Mouse (Mus musculus): Measurements from ENCODE around the gene Snx29. TPM values are rescaled to one million over a fixed set of nuclear protein-coding genes. Genes with fewer than 3 reads are reported as not detected.
A peak's percentile ranks its signal among the peaks of the same experiment; 100 is the strongest.
"Not testable (repeated sequence)": the region's sequence is repeated elsewhere in the genome, so short reads cannot be mapped to it uniquely, and the experiment has no call there.

Snx29 gene
- polyA plus RNA-seq, 1 experiment from 2014 or later, result 14.2 TPM

DNA sequence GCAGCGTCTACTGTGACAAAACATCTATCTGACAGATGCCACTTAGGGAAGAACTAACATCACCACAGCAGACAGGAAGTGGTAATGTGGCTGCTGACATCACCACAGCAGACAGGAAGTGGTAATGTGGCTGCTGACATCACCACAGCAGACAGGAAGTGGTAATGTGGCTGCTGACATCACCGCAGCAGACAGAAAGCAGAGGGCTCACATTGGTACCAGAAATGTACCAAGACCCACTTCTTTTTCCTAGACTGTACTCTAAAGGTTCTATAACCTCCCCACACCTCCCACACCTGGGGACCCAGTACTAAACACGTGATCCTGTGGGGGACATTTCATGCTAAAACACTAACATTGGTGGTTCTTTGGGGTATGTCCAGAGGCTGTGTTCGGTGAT lies 126.0 kb downstream of the Snx29 start:
- H3K27me3 ChIP-seq; ATAC-seq (ENCODE audit: insufficient number of reproducible peaks, low FRiP score, low TSS enrichment, low read depth); H3K4me2 ChIP-seq (replicated peaks); H3K9me3 ChIP-seq (replicated peaks); H3K27ac ChIP-seq (replicated peaks); H3K4me3 ChIP-seq (replicated peaks); H3K4me1 ChIP-seq; H3K9ac ChIP-seq: not testable (repeated sequence)
- WGBS, result 88% methylated on average over 4 of the region's 4 CpGs
- H3K36me3 ChIP-seq, result peaks cover 24% of the 10 kb centered on the region

DNA sequence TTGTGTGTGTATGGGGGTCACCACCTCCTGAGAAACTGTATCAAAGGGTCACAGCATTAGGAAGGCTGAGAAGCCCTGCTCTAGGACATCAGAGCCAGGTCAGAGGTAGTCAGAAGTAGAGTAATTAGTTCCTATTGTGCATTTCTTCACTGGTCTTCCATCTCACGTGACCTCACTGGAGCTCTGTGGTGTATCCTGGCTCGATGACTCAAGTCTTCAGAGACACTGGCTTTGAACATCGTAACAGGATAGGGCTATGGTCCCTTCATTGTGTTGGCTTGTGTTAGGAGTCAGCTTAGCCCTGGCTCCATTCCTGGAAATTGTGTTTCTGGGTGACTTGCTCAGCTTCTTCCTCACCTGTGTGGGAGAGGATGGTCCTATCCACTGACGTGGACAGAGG lies 126.6 kb downstream of the Snx29 start:
- Histone ChIP-seq H3K27ac (replicated peaks) (no peak overlapping the region), H3K9ac (no peak overlapping the region), H3K27me3 (no peaks in the 10 kb centered on the region), H3K9me3 (replicated peaks) (no peaks in the 10 kb centered on the region), H3K4me2 (replicated peaks) (no peak overlapping the region), H3K4me3 (replicated peaks) (no peak overlapping the region), H3K4me1 (peaks cover 3% of the 10 kb centered on the region; the same call in 1 of the 2 replicates), H3K36me3 (peaks cover 30% of the 10 kb centered on the region)
- WGBS, result 73% methylated on average over 4 of the region's 4 CpGs
- no peak for ATAC-seq (ENCODE audit: insufficient number of reproducible peaks, low FRiP score, low TSS enrichment, low read depth)

DNA sequence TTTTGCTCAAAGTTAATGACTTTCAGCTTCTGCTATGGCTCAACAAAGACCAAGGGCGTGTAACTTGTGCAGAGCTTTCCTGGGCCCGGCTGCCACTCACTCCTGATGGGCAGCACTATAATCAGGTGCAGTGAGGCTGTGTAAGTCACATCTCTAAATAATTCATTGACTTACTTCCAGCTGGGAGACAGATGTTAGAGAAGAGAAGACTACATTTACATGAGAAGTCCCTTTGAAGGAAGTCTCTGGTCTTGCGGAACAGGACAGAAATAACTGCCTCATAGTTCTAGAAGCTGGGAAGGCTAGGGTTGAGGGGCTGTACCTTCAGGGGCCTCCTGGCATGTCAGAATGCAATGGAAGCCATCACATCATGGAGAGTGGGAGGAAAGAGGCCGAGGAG lies 127.9 kb downstream of the Snx29 start:
- no peak overlapping the region for H3K4me2 ChIP-seq (replicated peaks)
- no peak for ATAC-seq (ENCODE audit: insufficient number of reproducible peaks, low FRiP score, low TSS enrichment, low read depth)
- no peak overlapping the region for H3K4me3 ChIP-seq (replicated peaks)
- WGBS, result 44% methylated on average over 4 of the region's 4 CpGs
- H3K27ac ChIP-seq (replicated peaks), result no peak overlapping the region; the same call in 1 of the 2 replicates
- H3K4me1 ChIP-seq, result peaks cover 3% of the 10 kb centered on the region; the same call in 1 of the 2 replicates
- no peak overlapping the region for H3K9ac ChIP-seq
- H3K27me3 ChIP-seq, result no peaks in the 10 kb centered on the region
- no peaks in the 10 kb centered on the region for H3K9me3 ChIP-seq (replicated peaks)
- peaks cover 32% of the 10 kb centered on the region for H3K36me3 ChIP-seq

DNA sequence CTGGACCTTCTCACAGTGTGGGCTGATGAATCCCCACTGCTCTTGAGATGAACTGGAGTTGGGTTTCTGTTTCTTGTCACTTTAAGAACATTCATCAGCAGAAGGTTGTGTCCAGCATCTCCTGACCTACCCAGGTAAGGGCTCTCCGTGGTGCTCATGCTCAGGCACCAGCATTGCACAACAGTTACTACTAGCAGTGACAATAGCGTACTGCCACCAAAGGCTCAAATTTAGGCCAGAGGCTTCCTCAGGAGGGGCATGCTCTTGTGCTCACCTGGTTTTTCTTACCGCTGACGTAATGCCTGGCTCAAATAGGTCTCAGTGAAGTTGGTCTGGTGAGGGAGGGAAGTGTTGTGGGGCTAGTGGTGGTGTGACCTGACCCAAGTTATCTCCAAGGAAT lies 132.2 kb downstream of the Snx29 start:
- no peak overlapping the region for H3K27ac ChIP-seq (replicated peaks)
- no peaks in the 10 kb centered on the region for H3K9me3 ChIP-seq (replicated peaks)
- no peak overlapping the region for H3K9ac ChIP-seq
- 97% methylated on average over 4 of the region's 4 CpGs for WGBS
- peaks cover 28% of the 10 kb centered on the region for H3K36me3 ChIP-seq
- ATAC-seq (ENCODE audit: insufficient number of reproducible peaks, low FRiP score, low TSS enrichment, low read depth), result no peak
- H3K4me3 ChIP-seq (replicated peaks), result no peak overlapping the region
- H3K27me3 ChIP-seq, result no peaks in the 10 kb centered on the region
- H3K4me2 ChIP-seq (replicated peaks), result no peak overlapping the region
- H3K4me1 ChIP-seq, result peaks cover 3% of the 10 kb centered on the region; the same call in 1 of the 2 replicates

DNA sequence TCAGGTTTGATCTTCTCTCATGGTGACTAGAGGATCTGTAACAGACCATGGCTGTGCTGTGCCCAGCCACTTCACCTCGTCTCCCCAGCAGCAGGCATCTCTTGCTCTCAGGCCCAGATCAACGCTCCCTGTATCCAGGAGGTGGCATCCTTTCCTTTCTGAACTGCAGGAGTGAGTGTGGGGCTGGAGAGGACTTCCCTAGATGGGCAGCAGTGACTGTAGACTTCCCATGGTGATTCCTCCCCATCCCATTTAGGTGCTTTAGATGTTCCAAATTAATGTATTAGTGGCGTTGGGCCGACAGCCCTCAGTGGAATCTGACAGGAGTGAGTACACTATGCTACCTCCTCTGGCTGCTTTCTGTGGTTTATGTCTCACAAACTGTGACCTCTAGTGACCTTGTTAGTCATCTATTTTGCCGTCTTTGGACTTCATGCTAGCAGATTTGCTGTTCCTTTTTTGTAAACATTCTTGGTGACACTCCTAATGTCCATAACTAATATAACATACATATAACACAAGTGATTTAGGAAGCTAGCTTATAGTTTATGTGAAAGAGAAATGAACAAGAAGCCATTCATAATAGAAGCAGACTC lies 132.9 kb downstream of the Snx29 start:
- Histone ChIP-seq H3K9me3 (replicated peaks) (no peaks in the 10 kb centered on the region), H3K4me3 (replicated peaks) (no peak overlapping the region), H3K4me1 (peaks cover 5% of the 10 kb centered on the region), H3K4me2 (replicated peaks) (no peak overlapping the region), H3K9ac (no peak overlapping the region), H3K27ac (replicated peaks) (0 out of 2 replicates have a peak overlapping the region, but pooled peaks have one; percentile 22), H3K27me3 (no peaks in the 10 kb centered on the region), H3K36me3 (peaks cover 28% of the 10 kb centered on the region)
- 72% methylated on average over 5 of the region's 5 CpGs for WGBS
- no peak for ATAC-seq (ENCODE audit: insufficient number of reproducible peaks, low FRiP score, low TSS enrichment, low read depth)

DNA sequence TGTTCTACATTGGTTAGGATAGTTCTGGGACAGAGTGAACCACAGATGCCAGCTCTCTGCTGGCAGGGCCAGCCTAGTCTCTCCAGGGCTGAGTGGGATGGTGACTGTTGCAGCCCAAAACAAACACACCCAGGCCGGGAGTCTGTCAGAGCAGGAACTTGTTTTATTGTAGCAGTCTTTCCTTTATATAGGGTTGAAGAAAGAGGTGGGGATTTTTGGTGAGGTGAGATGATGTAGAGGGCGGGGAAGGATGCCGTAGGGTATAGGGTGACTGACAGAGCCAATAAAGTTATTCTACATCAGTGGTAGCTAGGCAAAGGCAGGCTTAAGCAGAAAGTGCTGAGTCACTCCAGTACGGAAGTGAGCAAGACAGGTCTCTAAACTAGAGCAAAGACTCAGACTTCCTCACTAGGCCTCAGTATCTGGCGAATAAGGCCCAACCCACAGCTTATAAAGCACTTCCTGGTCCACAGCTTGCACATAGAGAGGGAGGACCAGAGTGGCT lies 133.5 kb downstream of the Snx29 start:
- ATAC-seq (ENCODE audit: insufficient number of reproducible peaks, low FRiP score, low TSS enrichment, low read depth), result no peak
- Histone ChIP-seq H3K4me1 (peaks cover 8% of the 10 kb centered on the region), H3K9me3 (replicated peaks) (no peaks in the 10 kb centered on the region), H3K36me3 (peaks cover 28% of the 10 kb centered on the region), H3K27me3 (no peaks in the 10 kb centered on the region), H3K9ac (no peak overlapping the region), H3K4me3 (replicated peaks) (no peak overlapping the region), H3K4me2 (replicated peaks) (no peak overlapping the region), H3K27ac (replicated peaks) (no peak overlapping the region)
- WGBS, result 84% methylated on average over 5 of the region's 5 CpGs

DNA sequence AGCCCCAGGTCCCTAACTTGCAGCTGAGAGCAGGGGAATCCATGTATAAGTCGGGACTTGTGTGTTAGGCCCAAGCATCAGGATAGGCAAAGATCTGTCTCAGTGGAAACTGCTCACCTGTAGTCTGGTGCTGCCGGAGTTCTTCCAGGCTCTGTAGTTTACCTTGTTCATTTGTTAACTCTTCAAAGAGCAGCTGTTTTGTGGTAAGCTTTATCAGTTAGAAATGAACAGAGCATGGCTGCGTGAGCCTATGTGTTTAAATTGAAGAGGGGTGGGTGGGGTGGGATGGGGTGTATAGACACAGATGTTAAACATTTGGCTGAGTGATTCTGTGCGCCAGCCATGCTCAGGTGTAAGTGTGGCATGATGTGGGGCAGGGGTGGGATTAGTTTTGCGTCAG lies 134.4 kb downstream of the Snx29 start:
- ATAC-seq (ENCODE audit: insufficient number of reproducible peaks, low FRiP score, low TSS enrichment, low read depth), result no peak

DNA sequence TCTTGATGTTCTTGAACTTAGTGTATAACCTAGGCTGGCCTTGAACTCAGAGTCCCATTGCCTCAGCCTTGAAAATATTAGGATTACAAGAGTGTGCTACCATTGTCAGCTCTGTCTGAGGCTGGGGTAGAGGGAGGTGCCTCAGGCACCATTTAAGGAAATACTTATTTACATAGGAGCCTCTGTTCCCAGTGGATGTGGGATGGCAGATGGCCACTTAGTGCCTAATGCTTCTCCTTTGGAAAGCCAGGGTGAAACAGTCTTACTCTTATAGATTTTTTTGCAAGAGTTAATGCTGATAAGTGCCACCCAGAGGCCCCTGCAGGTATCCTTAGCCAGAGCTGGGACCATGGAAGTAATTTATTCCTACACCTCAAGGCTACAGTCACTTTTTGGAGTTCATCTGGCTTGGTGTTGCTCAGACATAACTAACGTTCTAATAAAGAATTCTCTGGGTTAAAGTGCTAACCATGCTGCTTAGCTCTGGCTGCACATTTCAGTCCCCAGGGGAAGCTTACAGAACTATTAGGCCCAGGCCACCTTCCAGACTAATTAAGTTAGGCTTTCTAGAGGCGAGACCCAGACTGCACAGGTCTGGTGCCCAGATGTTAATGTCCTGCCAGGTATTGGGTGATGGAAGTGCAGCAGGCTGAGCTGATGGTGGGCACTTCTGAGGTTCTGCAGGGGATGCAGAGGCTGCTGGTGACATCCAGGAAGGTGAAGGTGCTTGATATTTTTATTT lies 135.1 kb downstream of the Snx29 start:
- Histone ChIP-seq H3K9me3 (replicated peaks) (no peaks in the 10 kb centered on the region), H3K27me3 (no peaks in the 10 kb centered on the region), H3K4me3 (replicated peaks) (no peak overlapping the region), H3K4me1 (peaks cover 18% of the 10 kb centered on the region), H3K9ac (no peak overlapping the region), H3K36me3 (peaks cover 18% of the 10 kb centered on the region), H3K27ac (replicated peaks) (no peak overlapping the region), H3K4me2 (replicated peaks) (no peak overlapping the region)
- WGBS, result 27% methylated on average over 2 of the region's 2 CpGs
- ATAC-seq (ENCODE audit: insufficient number of reproducible peaks, low FRiP score, low TSS enrichment, low read depth), result no peak

More for the DNA sequence above, 134.4 kb downstream of the Snx29 start:
- Histone ChIP-seq H3K4me2 (replicated peaks) (no peak overlapping the region), H3K27ac (replicated peaks) (no peak overlapping the region), H3K36me3 (peaks cover 23% of the 10 kb centered on the region), H3K4me3 (replicated peaks) (no peak overlapping the region), H3K9ac (no peak overlapping the region), H3K9me3 (replicated peaks) (no peaks in the 10 kb centered on the region), H3K27me3 (no peaks in the 10 kb centered on the region), H3K4me1 (peaks cover 18% of the 10 kb centered on the region)
- WGBS, result 70% methylated on average over 5 of the region's 5 CpGs

DNA sequence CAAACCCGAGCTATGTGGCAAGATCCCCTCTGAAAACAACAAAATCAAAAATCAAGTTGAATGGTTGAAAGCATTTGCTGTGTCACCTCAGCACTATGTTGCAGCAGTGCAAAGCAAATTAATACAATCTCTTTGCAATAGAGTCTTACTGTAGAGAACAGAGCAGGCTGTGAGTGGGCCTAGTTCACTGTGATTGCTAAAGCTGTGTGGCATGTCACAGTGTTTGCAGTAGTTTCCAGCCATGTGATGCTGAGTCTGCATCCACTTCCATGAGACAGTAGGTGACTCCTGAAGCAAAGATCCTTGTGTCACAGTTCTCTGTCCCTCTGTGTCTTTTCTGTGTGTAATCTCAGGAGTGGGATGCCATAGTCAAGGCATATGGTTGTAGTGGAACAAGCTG lies 137.5 kb downstream of the Snx29 start:
- Histone ChIP-seq H3K4me2 (replicated peaks) (no peak overlapping the region), H3K27me3 (no peaks in the 10 kb centered on the region), H3K9ac (no peak overlapping the region), H3K27ac (replicated peaks) (no peak overlapping the region), H3K4me1 (peaks cover 18% of the 10 kb centered on the region), H3K9me3 (replicated peaks) (no peaks in the 10 kb centered on the region), H3K36me3 (no peaks in the 10 kb centered on the region; the same call in 1 of the 2 replicates), H3K4me3 (replicated peaks) (no peak overlapping the region)
- 95% methylated on average over 1 of the region's 1 CpGs for WGBS
- ATAC-seq (ENCODE audit: insufficient number of reproducible peaks, low FRiP score, low TSS enrichment, low read depth), result no peak

DNA sequence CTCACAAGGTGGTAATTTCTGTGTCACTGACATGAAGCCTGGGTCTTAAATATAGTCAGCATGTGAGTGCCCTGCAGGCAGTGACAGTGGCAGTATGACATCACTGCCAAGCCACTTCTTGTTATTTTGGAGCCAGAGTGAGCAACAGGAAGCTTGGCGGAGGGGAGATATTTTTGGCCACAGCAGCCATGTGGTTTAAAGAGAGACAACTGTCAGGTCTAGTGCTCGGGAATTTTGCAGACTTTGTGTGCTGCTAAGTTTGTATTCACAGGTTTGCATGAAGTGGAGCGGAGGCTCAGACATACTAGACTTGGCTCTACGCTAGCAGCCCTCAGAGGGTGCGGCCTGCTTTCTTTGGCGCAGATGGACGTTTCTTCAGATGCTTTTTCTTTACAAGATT lies 138.9 kb downstream of the Snx29 start:
- WGBS, result 49% methylated on average over 7 of the region's 7 CpGs
- Histone ChIP-seq H3K4me1 (peaks cover 18% of the 10 kb centered on the region), H3K4me3 (replicated peaks) (no peak overlapping the region), H3K4me2 (replicated peaks) (no peak overlapping the region), H3K36me3 (no peaks in the 10 kb centered on the region; the same call in 1 of the 2 replicates), H3K27ac (replicated peaks) (peak overlapping the region; percentile 77), H3K9ac (no peak overlapping the region), H3K9me3 (replicated peaks) (no peaks in the 10 kb centered on the region), H3K27me3 (no peaks in the 10 kb centered on the region)
- peak; percentile 63 for ATAC-seq (ENCODE audit: insufficient number of reproducible peaks, low FRiP score, low TSS enrichment, low read depth)

DNA sequence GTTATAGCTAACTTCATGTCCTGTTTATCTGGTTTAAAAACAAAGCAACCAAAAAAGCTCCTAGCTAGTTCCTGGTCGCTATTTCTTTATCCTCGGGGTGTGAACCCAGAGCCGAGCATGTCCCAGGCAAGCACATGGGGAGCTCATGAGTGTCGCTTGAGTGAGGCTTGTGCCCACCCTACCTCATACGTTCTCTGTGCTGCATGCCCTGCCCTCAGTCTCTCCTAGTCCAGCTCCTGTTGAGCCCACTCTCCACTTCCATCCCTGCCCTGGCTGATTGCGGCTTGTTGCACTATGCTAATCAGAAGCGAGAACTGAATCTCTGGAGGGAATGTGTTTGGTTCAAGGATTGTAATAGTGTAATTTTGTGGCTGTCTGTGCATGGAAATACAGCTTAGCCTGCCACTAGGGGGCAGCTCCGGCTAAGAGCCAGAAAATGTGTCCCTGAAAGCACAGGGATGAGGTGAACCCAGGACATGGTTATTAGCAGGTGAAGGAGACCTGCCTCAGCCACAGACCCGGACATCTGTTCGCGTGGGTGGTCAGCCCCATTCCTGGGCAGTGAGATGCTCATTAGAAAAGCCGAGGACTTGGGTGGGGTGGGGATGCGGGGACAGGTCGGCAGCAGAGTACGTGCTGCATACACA lies 145.9 kb downstream of the Snx29 start:
- no peak overlapping the region for H3K9ac ChIP-seq
- 51% methylated on average over 15 of the region's 15 CpGs for WGBS
- no peaks in the 10 kb centered on the region for H3K27me3 ChIP-seq
- ATAC-seq (ENCODE audit: insufficient number of reproducible peaks, low FRiP score, low TSS enrichment, low read depth), result 0 out of 2 replicates have a peak, but pooled peaks have one; percentile 15
- H3K9me3 ChIP-seq (replicated peaks), result no peaks in the 10 kb centered on the region
- no peaks in the 10 kb centered on the region for H3K4me1 ChIP-seq
- no peak overlapping the region for H3K4me3 ChIP-seq (replicated peaks)
- H3K36me3 ChIP-seq, result no peaks in the 10 kb centered on the region; the same call in 1 of the 2 replicates
- H3K27ac ChIP-seq (replicated peaks), result no peak overlapping the region
- H3K4me2 ChIP-seq (replicated peaks), result no peak overlapping the region
